Mouse (Mus musculus) CH12.LX (cell line): ENCODE data around the gene Slc4a3. TPM values are rescaled to one million over a fixed set of nuclear protein-coding genes. Genes with fewer than 3 reads are reported as not detected.

Experiments used
- DNase-seq: peaks from one replicate; pipeline ENCODE4 v3.0.0-alpha.2; 2013; ENCODE audit errors: extremely low read depth
- H3K27ac ChIP-seq: 2 replicates; pipeline ENCODE4 v1.5.1; 2012; ENCODE audit warnings: low read depth, mild to moderate bottlenecking, control low read depth, moderate library complexity; ENCODE audit not compliant: insufficient read depth
- H3K27me3 ChIP-seq: replicated peaks from 2 replicates; pipeline ENCODE3; 2012; ENCODE audit warnings: inconsistent platforms
- H3K36me3 ChIP-seq, 2 experiments: replicated peaks in 1 of 2; 2 replicates each; pipeline versions ENCODE3 to v1.6.1; 2012; ENCODE audit warnings: inconsistent platforms in 1 of 2, low read length in 1 of 2, mild to moderate bottlenecking in 1 of 2, mixed read lengths in 1 of 2, moderate library complexity in 1 of 2; ENCODE audit not compliant: control insufficient read depth in 1 of 2, insufficient read depth in 1 of 2
- H3K4me1 ChIP-seq, 2 experiments: 2 replicates each; pipeline ENCODE4 v1.6.1; 2012; ENCODE audit warnings: inconsistent platforms in 1 of 2, moderate library complexity in 1 of 2; ENCODE audit not compliant: insufficient read depth in 2 of 2, control insufficient read depth in 1 of 2
- H3K4me2 ChIP-seq: 2 replicates; pipeline ENCODE4 v1.6.1; 2012; ENCODE audit warnings: low read depth, mild to moderate bottlenecking, control low read depth; ENCODE audit not compliant: poor library complexity, insufficient read depth, severe bottlenecking
- H3K4me3 ChIP-seq, 3 experiments: fragments of 150-350 bp in 1 of 3; sonication (generic) in 1 of 3; replicated peaks in 1 of 3; 2 replicates each; pipeline versions ENCODE3 to v1.5.1; 2011 to 2012; ENCODE audit warnings: low read depth in 2 of 3, low read length in 2 of 3, mild to moderate bottlenecking in 2 of 3, moderate library complexity in 2 of 3, control low read depth in 1 of 3, improper control_type of control experiment in 1 of 3, inconsistent platforms in 1 of 3, mixed read lengths in 1 of 3; ENCODE audit not compliant: poor library complexity in 1 of 3
- H3K79me2 ChIP-seq: replicated peaks from 2 replicates; pipeline ENCODE4 v1.6.1; 2012; ENCODE audit warnings: mild to moderate bottlenecking, moderate library complexity; ENCODE audit not compliant: control insufficient read depth, poor library complexity, insufficient read depth, severe bottlenecking; ENCODE audit errors: extremely low read depth
- H3K9ac ChIP-seq: 2 replicates; pipeline ENCODE4 v1.6.1; 2012; ENCODE audit warnings: low read depth, mild to moderate bottlenecking, control low read depth, moderate library complexity; ENCODE audit not compliant: insufficient read depth
- H3K9me3 ChIP-seq: replicated peaks from 2 replicates; pipeline ENCODE3; 2012; ENCODE audit warnings: low read length, inconsistent platforms, mixed read lengths
- CHD1 ChIP-seq: IDR thresholded peaks from 2 replicates; pipeline ENCODE4 v1.6.1; 2012; ENCODE audit warnings: low read depth, low read length, improper control_type of control experiment, inconsistent platforms
- E2F4 ChIP-seq: IDR thresholded peaks from 2 replicates; pipeline ENCODE4 v1.6.1; 2011; ENCODE audit warnings: low read depth, low read length, improper control_type of control experiment; ENCODE audit not compliant: insufficient replicate concordance
- ELF1 ChIP-seq: IDR thresholded peaks from 2 replicates; pipeline ENCODE4 v1.6.1; 2014; ENCODE audit warnings: low read depth, mild to moderate bottlenecking, inconsistent platforms, low read length, improper control_type of control experiment
- IRF4 ChIP-seq: IDR thresholded peaks from 2 replicates; pipeline ENCODE4 v1.6.1; 2014; ENCODE audit warnings: low read depth, mild to moderate bottlenecking, inconsistent platforms, low read length, improper control_type of control experiment
- JUND ChIP-seq: conservative IDR thresholded peaks from 2 replicates; pipeline ENCODE4 v1.6.1; 2011; ENCODE audit warnings: low read depth, low read length, improper control_type of control experiment
- KAT2A ChIP-seq: IDR thresholded peaks from 2 replicates; pipeline ENCODE4 v1.6.1; 2012; ENCODE audit warnings: low read length, improper control_type of control experiment, inconsistent platforms; ENCODE audit not compliant: insufficient replicate concordance
- MAZ ChIP-seq: IDR thresholded peaks from 2 replicates; pipeline ENCODE4 v1.6.1; 2012; ENCODE audit warnings: low read depth, mild to moderate bottlenecking, inconsistent platforms, low read length, improper control_type of control experiment, moderate library complexity
- MYC ChIP-seq: IDR thresholded peaks from 2 replicates; pipeline ENCODE4 v1.6.1; 2011; ENCODE audit warnings: low read depth, mild to moderate bottlenecking, improper control_type of control experiment, low read length
- NELFE ChIP-seq: IDR thresholded peaks from 2 replicates; pipeline ENCODE4 v1.6.1; 2011; ENCODE audit warnings: low read depth, low read length, improper control_type of control experiment
- PAX5 ChIP-seq: IDR thresholded peaks from 2 replicates; pipeline ENCODE4 v1.6.1; 2012; ENCODE audit warnings: low read length, inconsistent platforms, mixed read lengths
- POLR2AphosphoS2 ChIP-seq: IDR thresholded peaks from 2 replicates; pipeline ENCODE4 v1.6.1; 2011; ENCODE audit warnings: low read depth, low read length, improper control_type of control experiment
- RAD21 ChIP-seq: IDR thresholded peaks from 2 replicates; pipeline ENCODE4 v1.6.1; 2011; ENCODE audit warnings: low read depth, mild to moderate bottlenecking, low read length, improper control_type of control experiment, moderate library complexity
- TBP ChIP-seq: conservative IDR thresholded peaks from 2 replicates; pipeline ENCODE4 v1.6.1; 2011; ENCODE audit warnings: low read depth, low read length, improper control_type of control experiment
- TCF12 ChIP-seq: IDR thresholded peaks from 2 replicates; pipeline ENCODE4 v1.6.1; 2014; ENCODE audit warnings: low read depth, mild to moderate bottlenecking, inconsistent platforms, low read length, improper control_type of control experiment
- UBTF ChIP-seq: IDR thresholded peaks from 2 replicates; pipeline ENCODE4 v1.6.1; 2012; ENCODE audit warnings: low read depth, mild to moderate bottlenecking, inconsistent platforms, low read length, improper control_type of control experiment, moderate library complexity
- USF2 ChIP-seq: conservative IDR thresholded peaks from 2 replicates; pipeline ENCODE4 v1.6.1; 2011; ENCODE audit warnings: low read depth, low read length, improper control_type of control experiment
- ZMIZ1 ChIP-seq: IDR thresholded peaks from 2 replicates; pipeline ENCODE4 v1.6.1; 2012; ENCODE audit warnings: low read depth, mild to moderate bottlenecking, inconsistent platforms, low read length, improper control_type of control experiment
- ZNF384 ChIP-seq: IDR thresholded peaks from 2 replicates; pipeline ENCODE4 v1.6.1; 2012; ENCODE audit warnings: low read depth, low read length, improper control_type of control experiment, inconsistent platforms
- dilution Hi-C: fragments of 300-500 bp; cut with MboI; formaldehyde crosslinking; loops from 2 replicates; pipeline ENCODE4 v1.14.3; 2020; ENCODE audit warnings: low sequenced_read_pairs; ENCODE audit not compliant: extremely low pct_unique_long_range_greater_than_20kb, extremely low pct_ligation_motif_present
- in situ Hi-C: fragments of 300-500 bp; cut with MboI; formaldehyde crosslinking; loops from 3 replicates; pipeline ENCODE4 v1.14.3; 2019; ENCODE audit warnings: low sequenced_read_pairs, low pct_ligation_motif_present, low pct_unique_long_range_greater_than_20kb, mixed read lengths
- polyA plus RNA-seq: library from polyadenylated mRNA; unstranded; fragments of >175 nt; gene quantifications from 2 replicates; pipeline ENCODE4 v1.2.1, GENCODE M21; 2012; ENCODE audit warnings: low read depth; ENCODE audit not compliant: insufficient read length
- total RNA-seq, 2 experiments: library from RNA; depleted of rRNA; stranded (reverse); fragments of 300-350 nt in 1 of 2; fragments of >200 nt in 1 of 2; gene quantifications; 2 replicates each; pipeline ENCODE4 v1.2.3; 2012 to 2014

The Slc4a3 gene
- total and polyA plus RNA-seq, 3 experiments: 0.03 to 0.21 TPM; not detected in 1

- H3K27ac ChIP-seq: no peak overlapping the region
- no peaks in the 10 kb centered on the region for H3K36me3 ChIP-seq
- dilution Hi-C loops: no loop called here
- no peaks in the 10 kb centered on the region for H3K79me2 ChIP-seq
- H3K4me1 ChIP-seq: no peaks in the 10 kb centered on the region
- DNase-seq: no peak
- H3K9me3 ChIP-seq: no peaks in the 10 kb centered on the region
- in situ Hi-C loops: no loop called here
- H3K4me3 ChIP-seq: no peak overlapping the region
- no peak overlapping the region for H3K4me2 ChIP-seq
- H3K27me3 ChIP-seq: peaks cover 10% of the 10 kb centered on the region
- H3K9ac ChIP-seq: no peak overlapping the region
- TF ChIP-seq NELFE (no peak), MAZ (no peak), JUND (no peak), TBP (no peak), ZNF384 (no peak)
- TF ChIP-seq, all 38 proteins: peak for 0
These were observed 42.0 kb downstream of the Slc4a3 start for GRCm38 (mm10) chr1:75587738-75588719.

GRCm38 (mm10) chr1:75588874-75589273, 42.8 kb downstream of the Slc4a3 start:
- in situ Hi-C loops: no loop called here
- DNase-seq: no peak
- dilution Hi-C loops: no loop called here
- Histone ChIP-seq H3K27ac (no peak overlapping the region), H3K9me3 (no peaks in the 10 kb centered on the region), H3K4me3 (no peak overlapping the region), H3K27me3 (peaks cover 10% of the 10 kb centered on the region), H3K4me2 (no peak overlapping the region), H3K4me1 (no peaks in the 10 kb centered on the region), H3K36me3 (no peaks in the 10 kb centered on the region), H3K9ac (no peak overlapping the region), H3K79me2 (no peaks in the 10 kb centered on the region)
- no peak for TF ChIP-seq RAD21
- TF ChIP-seq UBTF: no peak
- TF ChIP-seq KAT2A: no peak
- no peak for TF ChIP-seq JUND
- no peak for TF ChIP-seq PAX5
- TF ChIP-seq USF2: no peak
- TF ChIP-seq IRF4: no peak
- TF ChIP-seq ELF1: no peak
- no peak for TF ChIP-seq CHD1
- TF ChIP-seq POLR2AphosphoS2: no peak
- no peak for TF ChIP-seq MYC
- TF ChIP-seq E2F4: no peak
- no peak for TF ChIP-seq ZMIZ1
- no peak for TF ChIP-seq TBP
- no peak for TF ChIP-seq TCF12
